ENCODE assay signal across 8 mouse cellular contexts in the genomic region with DNA sequence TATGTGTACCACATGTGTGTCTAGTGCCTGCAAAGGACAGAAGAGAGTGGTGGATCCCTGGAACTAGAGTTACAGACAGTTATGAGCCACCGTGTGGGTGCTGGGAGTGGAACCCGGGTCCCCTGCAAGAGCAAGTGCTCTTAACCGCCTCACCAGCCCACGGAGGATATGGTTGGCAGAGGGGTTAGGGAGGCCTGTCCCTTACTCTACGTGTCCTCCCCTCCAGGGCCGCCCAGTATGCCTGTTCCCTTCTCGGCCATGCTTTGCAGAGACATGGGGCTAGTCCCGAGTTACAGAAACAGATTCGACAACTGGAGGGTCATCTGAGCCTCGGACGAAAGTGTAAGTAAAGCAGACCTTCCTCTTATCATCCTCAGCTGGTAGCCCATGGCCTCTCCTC. TPM values are rescaled to one million over a fixed set of nuclear protein-coding genes. Genes with fewer than 3 reads are reported as not detected.
DNase-seq lines count a peak whose midpoint lies in the region; ATAC-seq lines count a peak whose summit lies in the region.

No protein-coding gene starts in this region.

- intact Hi-C loops in heart, postnatal 25 days (cut with DNase I) = no loop called here
- intact Hi-C loops in left cerebral cortex, postnatal 36 days (cut with DNase I) = loop anchor here (10.0 kb wide), 1 partner anchor 52 kb away; no protein-coding TSS in a partner anchor

- ATAC-seq in heart, embryonic 12.5 days (ENCODE audit: insufficient number of reproducible peaks, low FRiP score) = no peak
- ATAC-seq in forebrain, embryonic 12.5 days (ENCODE audit: low FRiP score) = no peak
- no peak for ATAC-seq in liver, embryonic 13.5 days (ENCODE audit: low read depth)
- ATAC-seq in megakaryocyte progenitor cell, adult 5-6 weeks (replicated peaks; ENCODE audit: poor library complexity) = no peak

- peak overlapping the region; percentile 73 for H3K4me3 ChIP-seq in heart, embryonic 12.5 days
- peak overlapping the region; percentile 88 for H3K4me3 ChIP-seq in forebrain, embryonic 12.5 days (replicated peaks)
- peak overlapping the region; percentile 94 for H3K4me3 ChIP-seq in liver, embryonic 13.5 days (replicated peaks)

- peaks cover 56% of the 10 kb centered on the region for H3K36me3 ChIP-seq in heart, embryonic 12.5 days
- H3K36me3 ChIP-seq in forebrain, embryonic 12.5 days (replicated peaks) = peaks cover 40% of the 10 kb centered on the region
- peaks cover 36% of the 10 kb centered on the region for H3K36me3 ChIP-seq in liver, embryonic 13.5 days

- peak overlapping the region; percentile 93; the same call in 1 of the 2 replicates for H3K9ac ChIP-seq in heart, embryonic 12.5 days
- peak overlapping the region; percentile 96 for H3K9ac ChIP-seq in forebrain, embryonic 12.5 days
- peak overlapping the region; percentile 96 for H3K9ac ChIP-seq in liver, embryonic 13.5 days

- no peaks in the 10 kb centered on the region for H3K9me3 ChIP-seq in heart, embryonic 12.5 days (replicated peaks)
- H3K9me3 ChIP-seq in forebrain, embryonic 12.5 days = no peaks in the 10 kb centered on the region
- H3K9me3 ChIP-seq in liver, embryonic 13.5 days (replicated peaks) = no peaks in the 10 kb centered on the region

- H3K4me1 ChIP-seq in heart, embryonic 12.5 days (replicated peaks) = peaks cover 18% of the 10 kb centered on the region
- peaks cover 20% of the 10 kb centered on the region for H3K4me1 ChIP-seq in forebrain, embryonic 12.5 days
- peaks cover 35% of the 10 kb centered on the region for H3K4me1 ChIP-seq in liver, embryonic 13.5 days (replicated peaks)

- no peak for DNase-seq in heart, postnatal 25 days (ENCODE audit: low spot score)
- peak; percentile 72 for DNase-seq in A20 (ENCODE audit: low read depth, low spot score)
- DNase-seq in liver, embryonic 13.5 days = peak; percentile 4
- no peak for DNase-seq in left cerebral cortex, postnatal 36 days (ENCODE audit: low spot score in 2 of 2)
- DNase-seq in layer of hippocampus, adult 18-20 months (ENCODE audit: low spot score in 2 of 2) = no peak

- no peak overlapping the region for H3K27ac ChIP-seq in heart, embryonic 12.5 days (ENCODE audit: poor library complexity, severe bottlenecking)
- H3K27ac ChIP-seq in forebrain, embryonic 12.5 days = no peak overlapping the region
- H3K27ac ChIP-seq in liver, embryonic 13.5 days = peak overlapping the region; percentile 87; the same call in 1 of the 2 replicates

- H3K4me2 ChIP-seq in heart, embryonic 12.5 days = peak overlapping the region; percentile 72
- H3K4me2 ChIP-seq in forebrain, embryonic 12.5 days = peak overlapping the region; percentile 87
- H3K4me2 ChIP-seq in liver, embryonic 13.5 days = peak overlapping the region; percentile 93

- WGBS in heart, embryonic 12.5 days = 63% methylated on average over 11 of the region's 11 CpGs
- 70% methylated on average over 11 of the region's 11 CpGs for WGBS in forebrain, embryonic 12.5 days
- 49% methylated on average over 11 of the region's 11 CpGs for WGBS in liver, embryonic 13.5 days (ENCODE audit: insufficient replicate concordance)

- H3K27me3 ChIP-seq in heart, embryonic 12.5 days (replicated peaks) = no peaks in the 10 kb centered on the region
- no peaks in the 10 kb centered on the region for H3K27me3 ChIP-seq in forebrain, embryonic 12.5 days
- H3K27me3 ChIP-seq in liver, embryonic 13.5 days = no peaks in the 10 kb centered on the region

RNA-seq across cellular contexts. Expression of a gene that starts 1.2 kb away (rescaled TPM):
- 0.10 and 0.14 TPM in 2 replicates for polyA plus RNA-seq in heart, embryonic 12.5 days (2016; fragmentation: Nextera tagmentation; extraction: Ambion mirVana)
- under 1 TPM; 0.14 to 0.16 TPM for total RNA-seq in heart, postnatal 25 days (2021)
- polyA plus RNA-seq in forebrain, embryonic 12.5 days (2016; fragmentation: Nextera tagmentation; extraction: Ambion mirVana) = 0.09 TPM in 1 of 2 replicates, not detected in the other
- 0.02 TPM in 1 of 2 replicates, not detected in the other for polyA plus RNA-seq in liver, embryonic 13.5 days (2015; fragmentation: Nextera tagmentation; extraction: Ambion mirVana)
- total RNA-seq in left cerebral cortex, postnatal 36 days (2021) = under 1 TPM; 0.17 to 0.66 TPM
- under 1 TPM; 0.66 to 0.74 TPM for total RNA-seq in layer of hippocampus, adult 18-20 months (2021)
- 0.10 TPM in 1 of 2 replicates, not detected in the other for total RNA-seq in megakaryocyte progenitor cell, adult 5-6 weeks (2015)
- not detected in 2 replicates for total RNA-seq in megakaryocyte progenitor cell, adult 5-6 weeks (2017)

RNA-seq across cellular contexts. Expression of a gene that starts 1.3 kb away (rescaled TPM):
- 36.9 and 37.2 TPM in 2 replicates for polyA plus RNA-seq in heart, embryonic 12.5 days (2016; fragmentation: Nextera tagmentation; extraction: Ambion mirVana)
- 10 to 100 TPM; 30.2 to 32.6 TPM for total RNA-seq in heart, postnatal 25 days (2021)
- polyA plus RNA-seq in forebrain, embryonic 12.5 days (2016; fragmentation: Nextera tagmentation; extraction: Ambion mirVana) = 42.1 and 43.3 TPM in 2 replicates
- 19.8 and 22.2 TPM in 2 replicates for polyA plus RNA-seq in liver, embryonic 13.5 days (2015; fragmentation: Nextera tagmentation; extraction: Ambion mirVana)
- total RNA-seq in left cerebral cortex, postnatal 36 days (2021) = 10 to 100 TPM; 56.1 to 57.1 TPM
- total RNA-seq in layer of hippocampus, adult 18-20 months (2021) = 10 to 100 TPM; 53.0 to 54.2 TPM
- total RNA-seq in megakaryocyte progenitor cell, adult 5-6 weeks (2015) = 26.4 and 30.8 TPM in 2 replicates
- total RNA-seq in megakaryocyte progenitor cell, adult 5-6 weeks (2017) = 17.5 and 18.9 TPM in 2 replicates

RNA-seq across cellular contexts. Expression of a gene that starts 6.7 kb away (rescaled TPM):
- polyA plus RNA-seq in heart, embryonic 12.5 days (2016; fragmentation: Nextera tagmentation; extraction: Ambion mirVana) = 90.8 and 95.8 TPM in 2 replicates
- 10 to 100 TPM; 27.9 to 34.1 TPM for total RNA-seq in heart, postnatal 25 days (2021)
- polyA plus RNA-seq in forebrain, embryonic 12.5 days (2016; fragmentation: Nextera tagmentation; extraction: Ambion mirVana) = 164 and 181 TPM in 2 replicates
- 78.8 and 87.7 TPM in 2 replicates for polyA plus RNA-seq in liver, embryonic 13.5 days (2015; fragmentation: Nextera tagmentation; extraction: Ambion mirVana)
- 10 to 100 TPM; 37.4 to 43.7 TPM for total RNA-seq in left cerebral cortex, postnatal 36 days (2021)
- total RNA-seq in layer of hippocampus, adult 18-20 months (2021) = 10 to 100 TPM; 48.7 to 52.2 TPM
- 116 and 119 TPM in 2 replicates for total RNA-seq in megakaryocyte progenitor cell, adult 5-6 weeks (2015)
- 58.2 and 64.5 TPM in 2 replicates for total RNA-seq in megakaryocyte progenitor cell, adult 5-6 weeks (2017)

RNA-seq across cellular contexts. Expression of a gene that starts 8.9 kb away (rescaled TPM):
- 0.75 and 0.91 TPM in 2 replicates for polyA plus RNA-seq in heart, embryonic 12.5 days (2016; fragmentation: Nextera tagmentation; extraction: Ambion mirVana)
- total RNA-seq in heart, postnatal 25 days (2021) = 1 to 10 TPM in 1 of 2 experiments, under 1 TPM in 1; 0.84 to 1.0 TPM
- 0.51 and 0.84 TPM in 2 replicates for polyA plus RNA-seq in forebrain, embryonic 12.5 days (2016; fragmentation: Nextera tagmentation; extraction: Ambion mirVana)
- polyA plus RNA-seq in liver, embryonic 13.5 days (2015; fragmentation: Nextera tagmentation; extraction: Ambion mirVana) = 0.13 and 0.24 TPM in 2 replicates
- total RNA-seq in left cerebral cortex, postnatal 36 days (2021) = 1 to 10 TPM; 1.2 to 3.2 TPM
- 1 to 10 TPM; 2.3 to 3.1 TPM for total RNA-seq in layer of hippocampus, adult 18-20 months (2021)
- 0.79 and 1.2 TPM in 2 replicates for total RNA-seq in megakaryocyte progenitor cell, adult 5-6 weeks (2015)
- total RNA-seq in megakaryocyte progenitor cell, adult 5-6 weeks (2017) = 0.07 TPM in 1 of 2 replicates, not detected in the other

RNA-seq across cellular contexts. Expression of a gene that starts 33.5 kb away (rescaled TPM):
- polyA plus RNA-seq in heart, embryonic 12.5 days (2016; fragmentation: Nextera tagmentation; extraction: Ambion mirVana) = 0.17 and 0.23 TPM in 2 replicates
- under 1 TPM; 0.60 to 0.95 TPM for total RNA-seq in heart, postnatal 25 days (2021)
- 0.51 and 0.77 TPM in 2 replicates for polyA plus RNA-seq in forebrain, embryonic 12.5 days (2016; fragmentation: Nextera tagmentation; extraction: Ambion mirVana)
- 0.38 and 0.59 TPM in 2 replicates for polyA plus RNA-seq in liver, embryonic 13.5 days (2015; fragmentation: Nextera tagmentation; extraction: Ambion mirVana)
- total RNA-seq in left cerebral cortex, postnatal 36 days (2021) = 1 to 10 TPM; 7.5 to 8.1 TPM
- 1 to 10 TPM; 5.5 to 6.9 TPM for total RNA-seq in layer of hippocampus, adult 18-20 months (2021)
- total RNA-seq in megakaryocyte progenitor cell, adult 5-6 weeks (2015) = not detected in 2 replicates
- total RNA-seq in megakaryocyte progenitor cell, adult 5-6 weeks (2017) = not detected in 2 replicates

Comparison
In these comparisons a context has a peak if more than half of its experiments do, and no peak if none do; other contexts are left out.
1. DNase-seq: peak in A20 (single experiment) and liver, embryonic 13.5 days (single experiment); none in heart, postnatal 25 days (single experiment), left cerebral cortex, postnatal 36 days (0 of 2) and layer of hippocampus, adult 18-20 months (0 of 2).
2. Peak in every context shown above with its lines, with median percentiles within 50 percentile points of each other: H3K4me2 ChIP-seq, H3K4me3 ChIP-seq and H3K9ac ChIP-seq.